Mouse (Mus musculus): ENCODE data around the gene Pbp2. TPM values are rescaled to one million over a fixed set of nuclear protein-coding genes. Genes with fewer than 3 reads are reported as not detected.

Pbp2 gene
- polyA plus RNA-seq (2015; fragmentation: Nextera tagmentation; extraction: Ambion mirVana) = 0.13 TPM in 1 of 2 replicates, not detected in the other

DNA sequence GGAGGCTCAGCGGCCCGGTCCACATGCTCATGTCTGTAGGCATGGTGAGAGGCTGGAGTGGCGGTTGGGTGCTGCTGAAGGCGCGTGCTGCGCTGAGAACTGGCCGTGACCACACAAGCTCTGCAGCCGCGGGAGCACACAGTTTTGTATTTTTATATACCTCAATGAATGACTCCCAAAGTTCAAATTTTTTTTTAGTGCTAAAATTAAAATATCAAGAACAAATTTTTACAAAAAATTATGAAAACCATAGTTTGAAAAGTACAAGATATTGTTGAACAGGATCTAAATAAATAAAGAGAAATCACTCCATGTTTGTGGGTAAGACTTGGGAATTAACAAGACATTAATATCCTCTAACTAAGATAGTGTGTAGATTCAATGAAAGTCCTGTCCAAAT is at the start of gene Pbp2:
Gene Pbp2 (minus strand): TSS at position 101 of the 400 bp plus-strand sequence.

Other genes with a start within 250 kb of the Pbp2 start
- 0.73 and 1.1 TPM in 2 replicates for gene Gprc5a, start 244.8 kb downstream of the Pbp2 start, polyA plus RNA-seq (2015; fragmentation: Nextera tagmentation; extraction: Ambion mirVana)
- gene Gprc5d, start 192.1 kb downstream of the Pbp2 start, polyA plus RNA-seq (2015; fragmentation: Nextera tagmentation; extraction: Ambion mirVana) = not detected in 2 replicates
- gene Fam234b, start 112.4 kb downstream of the Pbp2 start, polyA plus RNA-seq (2015; fragmentation: Nextera tagmentation; extraction: Ambion mirVana) = 5.4 TPM in 2 replicates
- gene Hebp1, start 112.4 kb downstream of the Pbp2 start, polyA plus RNA-seq (2015; fragmentation: Nextera tagmentation; extraction: Ambion mirVana) = 10.6 and 23.7 TPM in 2 replicates
- 1.2 and 1.5 TPM in 2 replicates for gene Gsg1, start 56.1 kb downstream of the Pbp2 start, polyA plus RNA-seq (2015; fragmentation: Nextera tagmentation; extraction: Ambion mirVana)
- 39.4 and 57.8 TPM in 2 replicates for gene Emp1, start 52.1 kb upstream of the Pbp2 start, polyA plus RNA-seq (2015; fragmentation: Nextera tagmentation; extraction: Ambion mirVana)

Data from skeletal muscle tissue, postnatal 0 days (tissue).